Mouse (Mus musculus) frontal cortex, adult (tissue): ENCODE results near the gene Gm42906.

Experiments used
- ATAC-seq: cut with Nextera tagmentation; 2 replicates; pipeline ENCODE4 v1.9.2; 2017; ENCODE audit warnings: mild to moderate bottlenecking, moderate library complexity, mixed read lengths; ENCODE audit not compliant: low TSS enrichment

The Gm42906 gene

GRCm38 (mm10) chr5:151151549-151151948 lies 276.4 kb downstream of the Gm42906 start:
- ATAC-seq, result peak; percentile 55; the same call in 1 of the 2 replicates

- ATAC-seq, result no peak
Observed at GRCm38 (mm10) chr5:151149509-151149908, 278.5 kb downstream of the Gm42906 start.

GRCm38 (mm10) chr5:151148079-151148478 lies 279.9 kb downstream of the Gm42906 start:
- no peak for ATAC-seq

- no peak for ATAC-seq
Observed at GRCm38 (mm10) chr5:151145807-151146206, 282.2 kb downstream of the Gm42906 start.

GRCm38 (mm10) chr5:151143955-151144354 lies 284.0 kb downstream of the Gm42906 start:
- ATAC-seq, result no peak

DNA sequence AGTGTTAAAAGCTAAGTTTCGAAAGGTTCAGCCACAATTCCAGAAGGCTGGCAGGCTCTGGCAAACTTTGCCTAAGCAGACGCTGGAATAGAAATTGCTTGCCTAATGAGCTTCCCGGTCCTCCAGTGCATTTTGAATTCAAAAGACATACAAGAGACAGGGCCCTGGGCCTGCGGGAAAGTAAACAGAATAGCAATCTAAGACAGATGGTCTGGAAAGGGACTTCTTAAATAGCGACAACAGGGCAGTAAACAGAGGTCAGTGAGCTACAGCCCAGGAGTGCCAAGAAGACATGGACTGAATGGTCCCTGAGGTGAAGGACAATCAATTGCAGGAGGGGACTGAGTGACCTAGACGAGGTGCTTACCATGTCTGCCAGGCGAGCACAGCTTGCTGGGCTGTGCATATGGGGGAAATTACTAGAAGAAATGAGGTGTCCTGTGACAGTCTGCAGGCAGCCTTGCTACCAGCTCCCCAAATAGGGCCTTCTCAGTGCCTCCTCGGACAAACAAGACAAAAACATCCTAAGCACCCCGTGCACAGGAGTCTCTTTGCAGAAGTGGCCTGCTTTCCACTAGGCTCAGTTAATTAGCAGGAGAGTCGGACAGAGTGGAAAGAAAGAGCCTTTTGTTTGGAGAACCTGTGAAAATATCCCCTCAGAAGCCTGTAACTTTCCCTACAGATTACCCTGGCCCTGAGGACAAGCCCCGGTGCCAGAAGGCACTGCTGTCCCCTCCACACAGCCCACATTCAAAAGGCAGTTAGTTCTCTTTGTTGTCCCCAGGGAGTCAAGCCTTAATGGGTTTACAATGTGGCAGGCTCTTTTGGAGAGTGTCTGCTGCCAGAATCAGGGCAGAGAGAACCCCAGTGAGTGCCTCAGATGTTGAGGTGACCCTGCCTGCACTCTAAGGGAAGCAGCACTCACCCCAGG lies 285.0 kb downstream of the Gm42906 start:
- ATAC-seq, result peak; percentile 49

DNA sequence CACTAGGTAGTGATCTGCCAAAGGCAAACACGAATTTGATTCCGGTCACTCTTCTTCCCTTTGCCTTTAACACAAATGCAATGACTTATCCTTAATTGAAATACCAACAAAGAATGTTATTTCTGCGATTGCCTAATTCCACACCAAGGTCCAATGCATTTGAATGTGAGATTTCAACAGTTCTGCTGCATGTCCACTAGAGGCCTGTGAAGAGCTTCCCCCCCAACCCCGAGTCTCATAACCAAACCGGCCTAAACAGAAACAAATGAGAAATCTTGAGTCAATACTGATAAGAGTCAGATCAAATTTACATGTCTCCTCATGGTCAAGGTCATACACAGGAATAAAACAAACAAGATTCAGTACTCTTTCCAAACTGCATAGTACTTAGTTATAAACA lies 285.7 kb downstream of the Gm42906 start:
- peak; percentile 81 for ATAC-seq

- no peak for ATAC-seq
Observed at GRCm38 (mm10) chr5:151137901-151138300, 290.1 kb downstream of the Gm42906 start.

DNA sequence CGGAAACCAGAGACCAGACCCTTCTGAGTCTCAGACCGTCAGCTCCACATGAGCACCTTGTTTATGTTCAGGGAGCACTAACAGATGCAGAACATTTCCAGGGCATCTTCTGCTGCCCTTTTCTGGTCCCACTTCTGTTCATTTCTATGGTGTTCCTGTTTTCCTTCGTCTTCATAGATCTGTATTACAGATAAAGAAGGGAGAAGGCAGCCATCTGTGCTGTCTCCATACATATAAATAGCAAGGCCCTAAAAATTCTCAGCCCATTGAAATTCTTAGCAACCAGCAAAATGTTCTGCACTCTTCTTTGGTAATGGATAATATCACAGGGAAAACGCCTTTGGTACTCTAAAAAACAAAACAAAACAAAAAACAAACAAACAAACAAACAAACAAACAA lies 290.7 kb downstream of the Gm42906 start:
- ATAC-seq, result peak; percentile 75

- peak; percentile 68 for ATAC-seq
Observed at GRCm38 (mm10) chr5:151135965-151136364, 292.0 kb downstream of the Gm42906 start.

DNA sequence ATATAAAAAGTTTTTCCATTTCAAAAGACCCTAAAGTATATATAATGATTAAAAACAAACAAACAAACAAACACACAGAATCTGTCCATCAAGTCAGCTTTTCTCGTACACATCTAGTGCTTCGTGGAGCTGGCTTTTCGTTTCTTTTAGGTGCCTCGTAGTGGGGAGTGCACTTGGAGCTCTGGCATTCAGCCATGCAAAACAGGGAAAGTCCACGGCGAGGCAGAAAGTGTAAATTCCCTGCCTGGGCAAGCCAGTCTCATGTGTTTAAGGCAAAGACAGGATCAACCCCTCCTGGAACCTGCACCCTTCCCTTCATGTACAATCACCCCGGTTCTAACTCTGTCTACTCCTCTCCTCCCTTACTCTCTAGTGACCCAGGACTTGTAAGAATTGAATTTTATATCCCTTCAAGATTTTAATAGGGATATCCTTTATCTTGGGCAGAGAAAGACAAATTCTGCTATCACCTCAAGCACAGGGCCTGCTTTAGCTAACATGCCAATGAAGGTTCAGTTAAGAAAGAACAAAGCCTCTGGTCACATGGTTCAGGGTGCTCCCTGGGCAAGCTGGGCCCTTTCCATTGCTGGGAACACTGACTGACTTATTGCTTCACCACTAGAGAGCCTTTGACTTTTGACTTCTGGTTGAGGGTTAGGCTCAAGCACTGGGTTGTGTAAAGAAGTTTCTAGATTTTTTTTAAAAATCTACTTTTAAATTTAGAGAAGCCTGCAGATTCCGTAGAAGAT lies 292.7 kb downstream of the Gm42906 start:
- ATAC-seq, result no peak

DNA sequence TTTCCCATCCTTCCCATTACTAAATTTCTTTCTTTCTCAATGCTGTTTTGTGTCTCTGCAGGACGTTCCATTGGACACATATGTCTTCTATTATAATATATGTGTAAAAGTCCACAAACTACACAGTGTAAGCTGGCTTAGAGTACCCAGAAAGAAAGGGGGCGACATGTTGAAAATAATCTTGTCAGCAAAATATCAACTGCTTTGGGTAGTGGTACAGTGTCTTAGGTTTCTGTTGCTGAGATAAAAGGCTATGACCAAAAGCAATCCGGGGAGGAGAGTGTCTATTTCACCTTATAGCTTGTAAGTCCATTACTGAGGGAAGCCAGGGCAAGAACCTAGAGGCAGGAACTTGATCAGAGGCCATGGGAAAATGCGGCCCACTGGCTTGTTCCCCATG lies 293.8 kb downstream of the Gm42906 start:
- ATAC-seq, result no peak

DNA sequence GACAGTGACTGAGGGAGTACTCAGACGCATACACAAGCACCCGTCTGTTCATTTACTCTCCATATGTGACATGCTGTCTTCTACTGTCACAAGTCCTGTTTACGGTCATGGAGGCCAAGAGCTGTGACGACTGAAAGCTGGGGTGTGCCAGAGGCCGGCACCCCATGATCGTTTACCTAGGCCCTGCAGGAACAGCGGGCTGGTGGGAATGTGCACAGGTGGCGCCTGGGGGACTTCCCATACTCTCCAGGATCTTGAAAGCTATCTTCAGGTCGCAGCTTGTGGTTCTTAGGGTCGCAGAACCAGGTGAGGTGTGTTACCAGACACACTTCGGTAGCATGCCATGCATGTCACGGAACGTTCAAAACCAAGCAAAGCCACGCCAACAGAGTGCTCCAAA lies 294.2 kb downstream of the Gm42906 start:
- no peak for ATAC-seq

- no peak for ATAC-seq
Observed at GRCm38 (mm10) chr5:151129762-151130161, 298.2 kb downstream of the Gm42906 start.

- ATAC-seq, result peak; percentile 38; the same call in 1 of the 2 replicates
Observed at GRCm38 (mm10) chr5:151127298-151127717, 300.7 kb downstream of the Gm42906 start.

- no peak for ATAC-seq
Observed at GRCm38 (mm10) chr5:151126608-151127005, 301.4 kb downstream of the Gm42906 start.

DNA sequence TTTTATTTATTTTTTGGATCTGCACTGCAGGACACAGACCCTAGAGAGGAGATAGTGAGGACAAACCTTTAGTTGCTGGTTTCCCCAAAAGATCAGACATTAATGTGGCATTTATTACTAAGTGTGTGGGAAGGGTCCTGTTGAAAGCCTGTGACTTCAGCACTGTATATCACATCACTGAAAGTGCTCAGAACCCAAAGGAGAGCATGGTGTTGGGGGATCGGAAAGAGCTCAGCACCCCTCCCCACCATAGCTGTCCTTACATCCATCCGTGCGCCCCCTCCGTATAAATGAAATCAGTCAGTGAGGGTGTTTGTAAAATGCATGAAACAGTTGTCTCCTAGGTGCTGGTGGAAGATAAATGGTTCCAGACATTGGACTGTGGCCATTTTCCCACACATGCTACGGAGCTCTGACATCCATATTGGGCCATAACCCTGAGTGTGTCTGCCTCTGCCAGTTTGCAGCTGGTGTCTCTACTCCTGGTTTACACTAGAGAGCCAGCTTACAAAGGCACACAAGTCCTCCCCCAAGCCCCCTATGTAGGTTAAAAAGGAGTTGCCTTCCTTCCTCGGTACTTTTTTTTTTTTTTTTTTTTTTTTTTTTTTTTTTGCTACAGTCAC lies 301.9 kb downstream of the Gm42906 start:
- no peak for ATAC-seq

DNA sequence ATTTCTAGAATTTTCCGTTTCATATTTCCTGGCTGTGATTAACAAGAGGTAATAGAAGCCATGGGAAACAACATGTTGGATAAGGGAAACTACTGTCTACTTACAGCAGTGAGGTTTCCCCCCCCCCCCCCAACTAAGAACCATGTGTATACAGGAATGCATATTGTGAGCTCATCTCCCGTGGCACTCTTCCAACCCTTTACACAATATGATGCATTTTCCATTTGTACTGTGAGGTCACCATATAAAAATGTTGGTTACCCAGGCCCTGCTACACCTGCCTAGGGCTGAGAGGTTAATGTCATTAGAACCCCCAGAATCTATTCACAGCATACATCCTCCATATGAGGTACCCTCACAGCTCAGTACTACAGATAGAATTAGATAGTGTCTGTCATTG lies 310.1 kb downstream of the Gm42906 start:
- no peak for ATAC-seq

GRCm38 (mm10) chr5:151116192-151116887 lies 311.6 kb downstream of the Gm42906 start:
- no peak for ATAC-seq

DNA sequence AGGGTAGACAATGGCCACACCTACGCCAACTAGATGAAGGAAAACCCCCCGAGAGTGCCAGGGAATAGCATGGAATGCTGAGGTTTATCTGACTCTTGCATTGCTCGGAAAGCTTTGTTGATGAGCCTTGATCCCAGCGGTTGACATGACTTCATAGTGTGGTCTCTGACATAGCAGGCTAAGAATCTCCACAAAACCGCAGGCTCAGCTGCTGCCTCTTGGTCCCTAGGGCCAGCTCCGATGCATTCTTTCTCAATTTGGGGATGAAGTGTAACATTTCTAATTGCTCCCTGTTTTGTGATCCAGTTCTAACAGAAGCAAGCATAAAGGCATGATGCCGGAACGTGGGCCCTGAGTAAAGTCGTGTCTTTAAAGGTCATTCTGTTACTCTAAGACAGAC lies 315.2 kb downstream of the Gm42906 start:
- no peak for ATAC-seq

DNA sequence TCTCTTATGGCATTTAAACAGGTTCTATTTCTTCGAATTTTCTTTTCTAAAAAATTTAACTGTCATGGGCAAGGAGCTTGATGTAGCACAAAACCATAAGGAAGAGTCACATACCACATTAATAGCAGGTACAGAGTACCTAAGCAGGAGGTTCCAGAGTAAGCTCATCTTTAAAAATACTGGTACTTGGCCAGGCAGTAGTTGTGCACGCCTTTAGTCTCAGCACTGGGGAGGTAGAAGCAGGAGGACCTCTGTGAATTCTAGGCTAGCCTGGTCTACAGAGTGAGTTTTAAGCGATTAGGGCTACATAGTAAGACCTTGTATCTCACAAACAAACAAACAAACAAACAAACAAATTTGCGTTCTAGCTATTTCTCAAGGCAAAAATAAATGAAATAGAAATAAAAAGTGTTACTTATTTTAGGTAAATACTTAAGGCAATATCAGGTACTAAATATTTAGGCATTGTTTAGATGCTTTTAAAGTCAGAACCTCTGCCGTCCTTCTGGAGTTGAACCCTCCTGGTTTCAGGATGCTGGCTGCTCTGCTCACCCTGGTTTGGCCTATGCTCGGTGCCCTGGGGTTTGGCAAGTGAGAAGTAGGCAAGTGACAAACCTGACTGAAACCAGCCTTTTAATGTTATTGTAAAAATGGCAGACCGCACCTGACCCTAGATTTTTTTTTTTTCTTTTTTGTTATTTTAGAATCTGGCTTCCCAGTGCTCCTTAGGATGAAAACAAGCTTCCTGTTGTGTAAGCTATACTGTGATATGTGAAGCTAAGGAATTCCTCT lies 316.7 kb downstream of the Gm42906 start:
- ATAC-seq, result no peak
